Mouse (Mus musculus) limb, embryonic 13.5 days (tissue): ENCODE results near the gene Mrgprg. TPM values are rescaled to one million over a fixed set of nuclear protein-coding genes. Genes with fewer than 3 reads are reported as not detected.

ENCODE experiments used
- ATAC-seq: fragments of 200-750 bp; cut with Nextera tagmentation; 2 replicates; pipeline ENCODE4 v1.8.0; 2017; ENCODE audit warnings: low read depth, moderate number of reproducible peaks, moderate TSS enrichment; ENCODE audit not compliant: low FRiP score
- H3K27ac ChIP-seq: fragments of 300-500 bp; sonication (generic); 2 replicates; pipeline ENCODE4 v1.5.1; 2015; ENCODE audit warnings: inconsistent platforms, mild to moderate bottlenecking, moderate library complexity
- H3K27me3 ChIP-seq: fragments of 300-500 bp; sonication (generic); 2 replicates; pipeline ENCODE4 v1.6.1; 2015; ENCODE audit warnings: mild to moderate bottlenecking, inconsistent platforms
- H3K36me3 ChIP-seq: fragments of 300-500 bp; sonication (generic); 2 replicates; pipeline ENCODE4 v1.6.1; 2015; ENCODE audit warnings: inconsistent platforms, mild to moderate bottlenecking, moderate library complexity
- H3K4me1 ChIP-seq: fragments of 300-500 bp; sonication (generic); 2 replicates; pipeline ENCODE4 v1.6.1; 2015; ENCODE audit warnings: inconsistent platforms
- H3K4me2 ChIP-seq: fragments of 300-500 bp; sonication (generic); replicated peaks from 2 replicates; pipeline ENCODE4 v1.6.1; 2015; ENCODE audit warnings: inconsistent platforms, mild to moderate bottlenecking, moderate library complexity
- H3K4me3 ChIP-seq: fragments of 300-500 bp; sonication (generic); 2 replicates; pipeline ENCODE4 v1.5.1; 2015; ENCODE audit warnings: moderate library complexity, mild to moderate bottlenecking, inconsistent platforms
- H3K9ac ChIP-seq: fragments of 300-500 bp; sonication (generic); 2 replicates; pipeline ENCODE4 v1.6.1; 2015; ENCODE audit warnings: mild to moderate bottlenecking, inconsistent platforms
- H3K9me3 ChIP-seq: fragments of 300-500 bp; sonication (generic); 2 replicates; pipeline ENCODE4 v1.6.1; 2016; ENCODE audit warnings: inconsistent platforms
- WGBS: fragments of 180-500 bp; shearing (Covaris S2); methylation state at CpG from one replicate; pipeline ENCODE4 v1.1.7; 2015; 5-methylcytosine and 5-hydroxymethylcytosine counted together
- polyA plus RNA-seq: library from polyadenylated mRNA; unstranded; fragments of >200 nt; fragmentation: Nextera tagmentation; extraction: Ambion mirVana; gene quantifications from 2 replicates; pipeline ENCODE4 v1.2.1, GENCODE M21; 2015

Gene Mrgprg
- polyA plus RNA-seq, 1 experiment from 2014 or later, result not detected

DNA sequence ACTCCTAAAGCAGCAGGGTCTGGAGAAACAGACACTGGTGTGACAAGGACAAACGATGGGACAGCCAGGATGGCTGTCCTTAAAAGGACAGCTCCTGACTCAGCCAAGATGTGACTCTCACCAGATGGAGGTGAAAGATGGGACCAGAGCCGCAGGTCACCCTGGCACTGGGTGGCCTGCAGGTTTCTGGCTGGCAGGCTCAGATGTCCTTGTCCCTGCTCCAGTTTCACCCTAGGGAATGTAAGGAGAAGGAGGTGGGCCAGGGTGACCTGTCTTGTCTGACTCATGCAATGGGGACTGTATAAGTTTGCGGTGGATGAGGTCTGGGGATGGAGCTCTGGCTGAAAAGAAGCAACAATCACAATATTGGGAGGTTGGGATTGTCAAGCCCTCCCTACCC lies 14.2 kb downstream of the Mrgprg start:
- no peaks in the 10 kb centered on the region for H3K36me3 ChIP-seq
- H3K27me3 ChIP-seq, result peaks cover 20% of the 10 kb centered on the region
- H3K9ac ChIP-seq, result no peak overlapping the region
- H3K4me2 ChIP-seq, result no peak overlapping the region
- no peak overlapping the region for H3K4me3 ChIP-seq
- H3K27ac ChIP-seq, result no peak overlapping the region
- H3K4me1 ChIP-seq, result peaks cover 20% of the 10 kb centered on the region
- WGBS, result 75% methylated on average over 3 of the region's 3 CpGs
- no peaks in the 10 kb centered on the region for H3K9me3 ChIP-seq
- no peak for ATAC-seq

- no peak overlapping the region for H3K27ac ChIP-seq
- no peak overlapping the region for H3K4me3 ChIP-seq
- peaks cover 15% of the 10 kb centered on the region for H3K4me1 ChIP-seq
- no peaks in the 10 kb centered on the region for H3K9me3 ChIP-seq
- H3K4me2 ChIP-seq, result no peak overlapping the region
- no peak for ATAC-seq
- no peak overlapping the region for H3K9ac ChIP-seq
- H3K27me3 ChIP-seq, result peaks cover 20% of the 10 kb centered on the region
- no peaks in the 10 kb centered on the region for H3K36me3 ChIP-seq
- 68% methylated on average over 4 of the region's 4 CpGs for WGBS
Observed at GRCm38 (mm10) chr7:143752056-143752455, 14.7 kb downstream of the Mrgprg start.

DNA sequence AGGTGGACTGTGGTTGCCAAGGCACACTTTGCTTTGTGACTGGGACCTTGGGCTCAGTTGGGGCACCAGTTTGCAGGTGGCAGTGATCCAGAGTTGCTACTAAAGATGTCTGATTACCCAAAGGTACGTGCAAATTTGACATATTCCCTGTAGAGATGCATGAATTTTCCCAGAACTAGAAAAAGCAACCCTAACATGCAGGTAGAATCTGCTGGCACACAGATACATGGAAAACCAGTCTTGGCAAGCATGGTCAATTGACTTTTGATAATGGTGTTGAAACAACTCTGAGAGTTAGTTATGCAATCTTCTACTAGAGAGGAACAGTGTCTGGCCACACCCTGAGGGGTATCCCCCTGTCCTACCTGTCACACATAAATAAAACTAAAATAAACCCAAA lies 15.4 kb downstream of the Mrgprg start:
- peaks cover 10% of the 10 kb centered on the region; the same call in 1 of the 2 replicates for H3K4me1 ChIP-seq
- peaks cover 19% of the 10 kb centered on the region for H3K27me3 ChIP-seq
- no peak overlapping the region for H3K27ac ChIP-seq
- no peaks in the 10 kb centered on the region for H3K9me3 ChIP-seq
- H3K4me3 ChIP-seq, result no peak overlapping the region
- H3K36me3 ChIP-seq, result no peaks in the 10 kb centered on the region
- 81% methylated on average over 1 of the region's 1 CpGs for WGBS
- H3K4me2 ChIP-seq, result no peak overlapping the region
- H3K9ac ChIP-seq, result no peak overlapping the region
- no peak for ATAC-seq

- Histone ChIP-seq H3K36me3 (no peaks in the 10 kb centered on the region), H3K4me3 (no peak overlapping the region), H3K27me3 (no peaks in the 10 kb centered on the region), H3K9me3 (no peaks in the 10 kb centered on the region), H3K4me1 (0 out of 2 replicates have a peak, but pooled peaks cover 6% of the 10 kb centered on the region), H3K9ac (no peak overlapping the region), H3K27ac (no peak overlapping the region), H3K4me2 (no peak overlapping the region)
- 67% methylated on average over 3 of the region's 3 CpGs for WGBS
- ATAC-seq, result no peak
Observed at GRCm38 (mm10) chr7:143749045-143749444, 17.7 kb downstream of the Mrgprg start.

DNA sequence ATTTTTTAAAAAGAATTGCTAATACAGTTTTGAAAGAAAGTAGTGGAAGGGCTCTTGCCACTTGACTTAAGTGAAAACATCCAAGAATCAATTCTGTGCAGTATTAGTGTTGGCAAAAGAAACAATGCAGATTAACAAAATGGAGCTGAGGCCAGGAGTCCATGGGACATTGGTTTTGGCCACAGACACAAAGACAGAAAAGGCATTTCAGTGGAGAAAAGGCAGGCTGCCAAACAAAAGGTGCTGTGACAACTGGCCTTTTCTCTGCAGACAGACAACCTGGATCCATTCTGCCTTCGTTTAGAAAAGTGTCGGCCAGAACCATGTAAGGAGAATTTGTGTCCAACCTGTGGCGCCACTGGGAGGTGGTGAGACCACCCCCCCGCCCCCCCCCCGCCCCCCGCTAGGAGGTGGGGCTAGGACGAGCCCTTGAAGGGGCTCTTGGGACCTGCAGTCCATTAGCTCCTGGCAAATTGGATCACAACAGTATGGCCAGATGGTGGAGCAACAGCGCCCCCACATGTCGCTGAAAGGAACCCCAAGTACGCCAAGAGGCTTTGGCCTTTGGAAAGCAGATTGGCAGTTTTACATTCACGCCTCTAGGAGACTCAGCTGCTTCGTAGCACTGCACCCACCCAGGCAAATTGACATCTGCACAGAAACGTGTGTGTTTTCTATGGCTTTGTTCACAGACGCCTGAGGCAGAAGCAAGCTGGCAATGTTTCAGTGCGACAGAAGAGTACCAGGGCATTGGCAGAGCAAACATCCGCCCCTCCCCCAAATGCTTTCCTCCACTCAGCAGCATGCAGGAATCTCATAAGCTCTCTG lies 18.5 kb downstream of the Mrgprg start:
- Histone ChIP-seq H3K4me3 (peak overlapping the region; percentile 24), H3K9me3 (no peaks in the 10 kb centered on the region), H3K36me3 (no peaks in the 10 kb centered on the region), H3K27me3 (no peaks in the 10 kb centered on the region), H3K4me1 (0 out of 2 replicates have a peak, but pooled peaks cover 6% of the 10 kb centered on the region), H3K9ac (peak overlapping the region; percentile 56), H3K4me2 (peak overlapping the region; percentile 58), H3K27ac (peak overlapping the region; percentile 55; the same call in 1 of the 2 replicates)
- WGBS, result 2% methylated on average over 16 of the region's 16 CpGs
- peak; percentile 87 for ATAC-seq

- Histone ChIP-seq H3K36me3 (0 out of 2 replicates have a peak, but pooled peaks cover under 1% of the 10 kb centered on the region), H3K27ac (no peak overlapping the region), H3K9me3 (no peaks in the 10 kb centered on the region), H3K4me1 (peaks cover 29% of the 10 kb centered on the region), H3K4me3 (peak overlapping the region; percentile 85), H3K4me2 (peak overlapping the region; percentile 92), H3K27me3 (no peaks in the 10 kb centered on the region), H3K9ac (peak overlapping the region; percentile 95)
- WGBS, result 13% methylated on average over 2 of the region's 2 CpGs
- ATAC-seq, result no peak; the same call in 1 of the 2 replicates
Observed at GRCm38 (mm10) chr7:143740653-143741052, 26.1 kb downstream of the Mrgprg start.

DNA sequence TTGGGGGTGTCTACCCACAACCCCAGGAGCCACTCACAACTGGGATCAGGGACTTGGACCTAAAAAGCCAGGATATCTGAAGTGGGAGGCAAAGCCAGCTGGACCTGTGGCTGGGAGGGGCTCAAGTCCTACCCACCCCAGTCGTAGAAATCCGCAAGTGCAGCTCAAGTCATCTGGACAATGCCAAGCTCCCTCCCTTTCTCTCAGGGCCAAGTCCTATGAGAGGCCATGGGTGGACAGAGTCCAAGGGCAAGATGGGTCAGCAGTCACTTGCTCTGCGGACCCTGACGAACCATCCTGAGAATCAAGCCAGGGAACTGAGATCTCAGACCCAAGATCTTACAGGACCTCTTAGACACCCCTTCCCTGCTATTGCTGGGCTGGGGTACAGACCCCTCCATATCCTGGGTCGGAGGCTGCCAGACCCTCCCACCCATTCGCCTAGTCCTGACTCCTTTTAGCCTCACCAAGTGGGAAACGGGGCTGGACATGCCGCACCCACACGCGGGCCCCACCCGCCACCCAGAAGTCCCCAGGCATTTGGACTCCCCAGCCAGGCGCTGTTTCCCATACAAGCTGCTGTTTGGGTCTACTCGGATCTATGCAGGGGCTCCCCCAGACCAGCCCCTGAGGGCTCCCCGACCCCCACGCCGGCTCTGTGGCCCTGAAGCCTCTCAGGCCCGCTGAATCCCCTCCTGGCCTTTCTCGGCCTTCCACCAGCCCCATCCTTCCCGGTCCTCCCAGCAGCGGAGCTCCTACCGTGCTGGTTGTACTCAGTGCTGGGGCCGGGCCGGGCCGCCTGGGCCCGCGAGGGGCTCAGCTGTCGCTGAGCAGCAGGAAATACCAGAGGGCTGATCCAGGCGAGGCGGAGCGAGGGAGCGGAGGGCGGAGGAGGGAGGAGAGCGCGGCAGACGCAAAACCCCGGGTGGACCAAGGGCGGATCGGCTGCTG lies 27.0 kb downstream of the Mrgprg start:
- Histone ChIP-seq H3K27me3 (no peaks in the 10 kb centered on the region), H3K9me3 (no peaks in the 10 kb centered on the region), H3K4me2 (peak overlapping the region; percentile 92), H3K4me3 (peak overlapping the region; percentile 85), H3K36me3 (0 out of 2 replicates have a peak, but pooled peaks cover 9% of the 10 kb centered on the region), H3K4me1 (peaks cover 29% of the 10 kb centered on the region), H3K9ac (peak overlapping the region; percentile 95), H3K27ac (peak overlapping the region; percentile 85)
- ATAC-seq, result peak; percentile 92
- 3% methylated on average over 35 of the region's 38 CpGs for WGBS

- no peak for ATAC-seq
- H3K4me3 ChIP-seq, result peak overlapping the region; percentile 85
Observed at GRCm38 (mm10) chr7:143738601-143739006, 28.2 kb downstream of the Mrgprg start.

DNA sequence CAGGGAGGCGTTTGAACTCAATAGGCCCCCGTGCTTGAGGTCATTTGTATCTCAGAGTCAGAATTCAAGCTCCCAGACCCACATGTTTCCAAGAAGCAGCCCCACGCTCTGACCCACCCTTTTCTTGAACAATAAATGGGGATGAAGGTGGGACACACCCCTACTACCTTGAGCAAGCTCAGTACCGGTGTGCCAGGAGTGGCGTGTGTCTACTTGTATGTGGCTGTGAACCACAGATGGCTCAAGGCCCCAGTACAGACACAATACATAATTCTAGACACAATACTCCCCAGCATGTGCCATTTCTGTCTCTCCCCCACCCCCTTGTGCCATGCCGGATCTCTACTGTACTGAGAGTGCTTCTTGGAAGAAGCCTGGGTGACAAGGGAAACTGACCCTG lies 28.6 kb downstream of the Mrgprg start:
- Histone ChIP-seq H3K9me3 (no peaks in the 10 kb centered on the region), H3K4me3 (peak overlapping the region; percentile 85), H3K27ac (no peak overlapping the region), H3K27me3 (no peaks in the 10 kb centered on the region), H3K9ac (peak overlapping the region; percentile 95), H3K4me1 (peaks cover 29% of the 10 kb centered on the region), H3K4me2 (peak overlapping the region; percentile 92), H3K36me3 (peaks cover 25% of the 10 kb centered on the region)
- WGBS, result 70% methylated on average over 6 of the region's 6 CpGs
- no peak for ATAC-seq

More at GRCm38 (mm10) chr7:143738601-143739006, 28.2 kb downstream of the Mrgprg start:
- Histone ChIP-seq H3K4me1 (peaks cover 29% of the 10 kb centered on the region), H3K27ac (peak overlapping the region; percentile 23; the same call in 1 of the 2 replicates), H3K9me3 (no peaks in the 10 kb centered on the region), H3K9ac (peak overlapping the region; percentile 95), H3K4me2 (peak overlapping the region; percentile 92), H3K27me3 (no peaks in the 10 kb centered on the region), H3K36me3 (peaks cover 21% of the 10 kb centered on the region)
- WGBS, result 45% methylated on average over 5 of the region's 5 CpGs

GRCm38 (mm10) chr7:143733746-143734145 lies 33.0 kb downstream of the Mrgprg start:
- peaks cover 28% of the 10 kb centered on the region for H3K36me3 ChIP-seq
- H3K4me2 ChIP-seq, result no peak overlapping the region
- no peak for ATAC-seq

GRCm38 (mm10) chr7:143729886-143730285 lies 36.9 kb downstream of the Mrgprg start:
- Histone ChIP-seq H3K4me3 (no peak overlapping the region), H3K4me1 (peaks cover 11% of the 10 kb centered on the region), H3K4me2 (no peak overlapping the region), H3K27ac (0 out of 2 replicates have a peak overlapping the region, but pooled peaks have one; percentile 28), H3K27me3 (no peaks in the 10 kb centered on the region), H3K36me3 (peaks cover 20% of the 10 kb centered on the region), H3K9me3 (no peaks in the 10 kb centered on the region), H3K9ac (0 out of 2 replicates have a peak overlapping the region, but pooled peaks have one; percentile 4)
- no peak for ATAC-seq
- 56% methylated on average over 10 of the region's 10 CpGs for WGBS

More at GRCm38 (mm10) chr7:143733746-143734145, 33.0 kb downstream of the Mrgprg start:
- no peak overlapping the region for H3K4me3 ChIP-seq
- WGBS, result 82% methylated on average over 4 of the region's 4 CpGs
- H3K4me1 ChIP-seq, result peaks cover 24% of the 10 kb centered on the region
- no peak overlapping the region for H3K9ac ChIP-seq
- no peaks in the 10 kb centered on the region for H3K27me3 ChIP-seq
- H3K9me3 ChIP-seq, result no peaks in the 10 kb centered on the region
- H3K27ac ChIP-seq, result no peak overlapping the region
